Mouse (Mus musculus): Measurements from ENCODE around the gene Pagr1b.

The Pagr1b gene

DNA sequence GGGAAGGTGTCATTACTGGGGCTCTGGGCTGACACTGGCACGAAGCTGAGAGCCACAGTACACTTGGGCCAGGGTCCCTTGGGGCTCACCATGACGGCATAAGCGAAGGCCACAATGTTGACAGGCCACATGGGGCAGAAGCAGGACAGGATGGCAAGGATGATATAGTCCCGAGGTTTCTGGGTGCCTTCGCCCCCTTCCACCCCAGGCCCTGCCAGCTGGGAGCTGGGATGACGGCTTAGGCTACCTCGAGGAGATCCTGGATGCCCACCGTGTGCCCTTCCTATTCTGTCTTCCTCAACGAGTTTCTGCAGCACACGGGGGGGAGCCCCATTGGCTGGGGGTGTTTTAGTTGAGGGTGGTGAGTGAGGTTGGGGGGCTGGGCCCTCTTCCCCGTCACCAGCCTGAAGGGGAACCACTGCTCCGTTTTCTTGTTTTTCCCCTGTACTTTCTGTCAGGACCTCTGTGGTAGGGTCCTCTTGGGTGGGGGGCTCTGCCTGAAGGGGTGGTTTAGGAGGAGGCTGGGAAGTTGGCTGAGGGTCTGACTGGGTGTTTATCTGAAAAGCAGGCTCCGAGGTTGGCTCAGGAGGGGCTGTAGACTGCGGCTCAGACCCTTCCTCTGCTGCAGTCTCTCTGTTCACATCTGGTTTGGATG, 3.1 kb upstream of the Pagr1b start:
- no peak for DNase-seq

DNA sequence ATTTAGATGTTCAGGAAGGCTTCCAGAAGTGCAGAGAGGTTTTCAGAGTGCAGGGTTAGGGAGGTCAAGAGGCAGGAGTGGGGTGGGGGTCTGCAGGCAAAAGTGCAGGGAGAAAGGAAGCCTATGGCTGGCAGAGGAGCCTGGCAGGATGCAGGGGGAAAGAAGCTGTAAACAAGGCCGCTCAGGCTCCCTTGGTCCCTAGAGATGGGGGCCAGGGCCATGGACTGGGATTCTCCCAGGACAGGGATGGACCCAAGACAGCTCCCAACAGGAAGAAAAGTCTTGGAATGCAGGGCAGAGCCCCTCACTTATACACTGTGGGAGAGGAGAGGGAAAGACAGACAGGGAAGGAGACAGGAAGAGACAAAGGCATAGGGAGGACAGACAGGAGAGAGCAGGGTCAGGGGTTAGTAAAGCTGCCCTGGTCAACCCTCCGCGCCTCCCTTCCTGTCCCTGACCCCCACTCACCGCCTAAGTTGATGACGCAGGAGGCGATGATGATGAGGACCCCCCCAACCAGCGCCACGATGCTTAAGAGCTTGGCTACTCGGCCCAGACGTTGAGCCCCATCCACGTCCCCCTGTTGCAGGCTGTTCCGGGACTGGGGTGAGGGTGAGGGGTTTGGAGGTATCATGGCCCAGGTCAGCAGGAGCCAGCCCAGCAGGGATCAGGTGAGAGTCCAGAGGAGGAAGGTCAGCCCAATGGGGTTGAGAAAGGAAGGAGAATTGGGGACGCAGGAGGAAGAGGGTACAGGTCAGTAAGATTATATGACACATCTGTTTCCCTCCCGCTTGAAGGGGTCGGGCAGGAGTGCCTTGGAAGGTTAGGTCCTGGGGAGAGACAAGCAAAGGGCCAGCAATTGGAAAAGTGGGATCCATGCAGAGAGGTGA, 2.4 kb upstream of the Pagr1b start:
- DNase-seq: no peak

DNA sequence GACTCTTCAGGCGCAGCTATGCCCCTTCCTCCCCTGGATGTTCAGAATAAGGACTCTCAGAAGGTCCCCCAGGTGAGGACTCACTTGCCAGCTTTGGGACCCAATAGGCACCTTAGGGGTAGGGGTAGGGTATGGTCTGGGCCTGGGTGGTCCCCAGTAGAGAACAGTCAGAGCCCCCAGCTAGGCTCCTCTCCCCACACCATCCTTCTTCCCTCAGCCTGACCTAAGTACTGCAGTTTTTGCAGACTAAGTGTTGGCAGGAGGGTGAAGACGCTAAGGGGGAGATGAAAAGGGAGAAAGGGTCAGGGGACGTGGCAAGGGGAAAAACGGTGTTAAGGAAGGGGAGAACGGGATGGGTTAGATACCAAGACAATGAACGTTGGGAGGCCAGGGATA, 1.7 kb upstream of the Pagr1b start:
- no peak for DNase-seq

DNA sequence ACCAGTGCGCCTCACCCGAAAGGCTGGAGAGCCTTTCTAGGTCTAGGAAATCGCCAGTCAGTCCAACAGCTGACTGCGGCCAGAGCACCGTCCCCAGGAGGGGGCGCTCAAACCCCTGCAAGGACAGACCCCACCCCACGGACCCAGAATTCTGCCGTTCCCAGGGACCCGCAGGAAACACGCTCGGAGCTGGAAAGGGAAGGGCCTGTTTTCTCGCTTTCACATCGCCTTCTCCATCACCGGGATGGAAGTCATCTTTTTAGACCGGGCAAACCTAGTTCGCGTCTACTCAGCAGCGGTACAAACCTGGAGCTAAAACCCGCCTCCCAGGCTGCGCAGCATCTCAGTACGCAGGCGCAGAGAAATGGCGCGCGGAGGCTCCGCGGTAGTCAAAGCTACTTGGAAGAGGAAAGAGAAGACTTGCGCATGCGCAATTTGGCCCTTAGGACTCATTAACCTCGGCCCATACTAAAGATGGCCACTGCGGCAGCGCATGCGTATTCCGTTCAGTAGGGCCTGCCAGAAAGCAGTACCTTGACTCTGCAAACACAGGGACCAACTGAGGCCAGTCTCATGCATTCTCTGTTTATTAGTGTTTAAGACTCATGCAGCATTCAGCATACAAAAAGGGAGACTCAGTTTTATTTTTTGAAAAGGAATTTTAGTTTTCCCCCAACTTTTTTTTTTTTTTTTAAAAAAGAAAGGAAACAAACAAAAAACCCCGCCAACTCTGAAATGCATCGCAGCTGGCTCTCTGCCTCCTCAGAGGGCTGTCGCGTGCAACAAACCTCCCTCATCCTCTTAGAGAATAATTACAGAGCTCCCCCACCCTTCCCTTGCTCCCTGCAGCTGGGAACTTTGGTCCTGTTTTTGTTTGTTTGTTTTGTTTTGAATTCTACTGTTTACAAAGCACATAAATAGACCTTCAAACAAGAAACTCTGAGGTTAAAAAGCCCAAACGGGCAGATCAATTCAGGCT, 976 bp upstream of the Pagr1b start, which contains the start of gene Pagr1a:
Gene Pagr1a, minus strand, starts transcription at position 382 of the 979 bp plus-strand sequence.
- DNase-seq: peak; percentile 99

DNA sequence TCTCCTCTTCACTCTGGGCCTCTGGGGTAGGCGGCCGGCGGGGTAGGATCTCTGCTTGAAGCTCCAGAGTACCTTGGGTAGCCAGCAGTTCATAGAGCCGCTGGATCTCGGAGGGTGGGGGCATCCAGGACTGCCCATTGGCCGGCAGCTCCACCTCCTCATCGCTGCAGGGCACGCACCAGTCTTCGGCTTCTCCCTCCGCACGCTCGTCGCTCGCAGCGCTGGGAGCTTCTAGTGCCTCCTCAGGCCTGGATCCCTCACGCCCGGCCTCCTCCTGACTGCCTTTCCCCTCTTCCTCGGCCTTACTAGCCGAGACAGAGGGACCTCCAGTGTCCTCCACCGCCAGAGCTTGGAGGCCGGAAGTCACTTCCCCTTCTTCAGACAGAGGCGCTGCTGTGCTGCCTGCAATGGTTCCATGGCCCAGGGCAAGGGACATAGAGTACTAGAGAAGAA, 228 bp upstream of the Pagr1b start:
- DNase-seq: no peak

DNA sequence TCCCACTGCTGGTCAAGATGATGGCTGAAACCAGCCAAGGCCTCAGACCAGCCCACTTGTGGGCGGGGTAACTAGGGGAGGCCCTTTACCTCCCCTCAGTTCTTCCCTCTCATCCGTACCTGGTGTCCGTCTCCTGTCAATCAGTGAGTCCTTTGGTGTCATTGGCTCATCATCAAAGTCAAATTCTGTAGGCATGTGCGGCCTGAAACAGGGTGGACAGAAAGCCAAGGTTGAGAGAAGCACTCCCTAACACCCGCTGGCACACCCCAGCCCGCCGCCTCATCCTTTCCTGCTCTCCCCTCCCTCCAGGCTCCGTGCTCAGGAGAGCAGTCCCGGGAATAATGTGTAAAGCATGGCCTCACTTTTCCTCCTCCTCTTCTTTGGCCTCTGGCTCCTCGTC, 203 bp downstream of the Pagr1b start:
- peak; percentile 58 for DNase-seq

DNA sequence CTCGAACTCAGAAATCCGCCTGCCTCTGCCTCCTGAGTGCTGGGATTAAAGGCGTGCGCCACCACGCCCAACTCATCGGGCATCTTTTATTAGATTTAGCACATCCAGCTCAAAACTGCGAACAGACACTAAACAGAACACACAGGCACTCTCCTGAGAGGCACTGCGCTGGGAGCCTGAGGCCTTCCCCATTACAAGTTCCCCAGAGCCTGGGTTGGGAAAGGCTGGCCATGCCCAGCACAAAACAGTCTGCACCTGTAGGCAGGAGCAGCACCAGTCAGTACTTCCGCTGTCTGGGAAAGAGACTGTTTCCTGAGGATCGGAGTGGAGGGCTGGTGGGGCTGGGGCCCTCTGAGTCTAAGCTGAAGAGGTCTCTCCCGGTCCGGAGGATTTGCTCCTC, 1.3 kb downstream of the Pagr1b start:
- no peak for DNase-seq

DNA sequence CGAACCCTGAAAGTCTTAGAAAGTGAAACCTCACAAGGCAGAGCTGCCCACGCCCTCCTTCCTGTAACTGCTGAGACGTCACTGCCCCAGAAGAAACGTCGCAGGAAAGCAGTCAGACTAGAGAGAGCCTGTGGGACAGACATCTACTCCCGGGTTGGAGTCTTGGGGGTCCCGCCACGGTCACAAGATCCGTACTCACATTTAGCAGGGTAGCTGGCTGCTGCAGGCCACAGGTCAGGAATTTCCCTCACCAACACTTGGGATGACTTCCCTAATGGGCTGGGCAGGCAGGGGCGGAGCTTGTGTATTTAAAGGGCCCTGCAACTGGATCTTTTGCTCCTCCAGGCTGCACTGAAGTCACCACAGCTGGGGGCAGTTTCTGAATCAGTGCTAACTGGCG, 2.0 kb downstream of the Pagr1b start, which contains the start of gene Mvp:
Gene Mvp, minus strand, starts transcription at position 302 of the 400 bp plus-strand sequence.
- DNase-seq: peak; percentile 32

DNA sequence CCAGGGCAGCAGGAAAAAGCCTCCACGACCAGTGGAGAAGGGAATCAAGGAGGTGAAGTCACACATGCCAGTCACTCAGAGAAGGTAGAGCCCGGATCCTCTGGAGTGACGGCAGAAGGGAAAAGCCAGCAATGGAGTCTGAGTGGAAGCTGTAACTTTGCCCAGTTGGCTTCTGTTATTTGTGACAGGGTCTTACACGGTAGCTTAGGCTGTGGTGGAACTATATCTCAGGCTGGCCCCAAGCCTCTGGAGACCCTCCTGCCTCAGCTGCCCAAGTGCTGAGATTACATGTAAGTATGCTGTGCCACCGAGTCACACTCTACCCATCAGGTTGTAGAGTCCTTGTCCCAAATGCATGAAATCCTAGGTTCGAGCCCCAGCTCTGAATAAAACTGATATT, 2.9 kb downstream of the Pagr1b start:
- no peak for DNase-seq

DNA sequence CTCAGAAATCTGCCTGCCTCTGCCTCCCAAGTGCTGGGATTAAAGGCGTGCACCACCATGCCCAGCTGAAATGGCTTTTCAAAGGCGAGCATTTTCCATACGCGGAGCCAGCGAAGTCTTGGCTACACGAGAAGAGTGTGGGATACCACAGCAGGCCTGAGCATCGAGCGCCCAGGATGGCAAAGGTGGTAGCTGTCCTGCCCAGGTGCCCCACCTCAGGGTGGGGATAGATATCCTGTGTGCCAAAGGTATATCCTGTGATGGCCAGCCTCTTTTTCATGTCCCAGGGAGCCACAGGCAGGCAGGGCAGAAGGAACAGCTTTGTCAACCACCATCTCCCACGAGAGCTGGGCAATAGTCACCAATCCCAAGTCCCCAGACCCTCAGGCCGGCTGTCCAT, 3.4 kb downstream of the Pagr1b start:
- no peak for DNase-seq

DNA sequence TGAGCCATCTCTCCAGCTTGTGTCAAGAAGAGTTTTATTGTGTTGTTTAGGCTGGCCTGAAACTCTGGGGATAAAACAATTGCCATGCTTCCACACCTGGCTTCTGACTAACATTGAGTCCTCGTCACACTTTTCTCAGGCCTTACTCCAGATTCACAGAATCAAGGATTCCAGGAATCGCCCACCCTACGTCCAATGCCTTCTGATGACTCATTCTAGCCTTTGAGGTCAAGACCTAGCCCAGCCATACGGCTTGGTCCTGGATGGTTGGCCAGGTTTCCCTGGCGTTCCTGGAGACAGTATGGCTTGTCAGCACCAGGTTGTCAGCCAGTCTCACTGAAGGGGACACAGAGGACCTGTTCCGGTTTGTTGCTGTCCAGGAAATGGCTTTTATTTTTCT, 3.9 kb downstream of the Pagr1b start:
- no peak for DNase-seq

DNA sequence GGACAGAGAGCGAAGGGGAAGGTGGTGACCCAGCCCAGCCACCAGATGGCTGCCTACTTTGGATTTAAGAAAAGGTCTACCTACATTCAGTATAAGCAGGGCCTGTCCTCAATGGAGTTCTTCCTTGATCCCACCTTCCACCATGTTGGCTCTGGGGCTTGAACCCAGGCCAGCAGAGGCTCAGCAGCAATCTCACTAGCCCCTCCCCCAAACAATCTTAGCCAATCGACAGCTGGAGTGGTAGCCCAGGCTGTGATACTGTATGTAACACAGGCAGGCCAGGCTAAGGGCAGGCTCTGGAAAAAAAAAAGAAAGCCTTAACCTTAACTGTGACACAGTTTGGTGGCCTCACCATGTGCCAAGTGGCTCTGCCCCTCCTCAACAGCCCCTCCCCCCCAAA, 4.6 kb downstream of the Pagr1b start:
- peak; percentile 40 for DNase-seq

DNA sequence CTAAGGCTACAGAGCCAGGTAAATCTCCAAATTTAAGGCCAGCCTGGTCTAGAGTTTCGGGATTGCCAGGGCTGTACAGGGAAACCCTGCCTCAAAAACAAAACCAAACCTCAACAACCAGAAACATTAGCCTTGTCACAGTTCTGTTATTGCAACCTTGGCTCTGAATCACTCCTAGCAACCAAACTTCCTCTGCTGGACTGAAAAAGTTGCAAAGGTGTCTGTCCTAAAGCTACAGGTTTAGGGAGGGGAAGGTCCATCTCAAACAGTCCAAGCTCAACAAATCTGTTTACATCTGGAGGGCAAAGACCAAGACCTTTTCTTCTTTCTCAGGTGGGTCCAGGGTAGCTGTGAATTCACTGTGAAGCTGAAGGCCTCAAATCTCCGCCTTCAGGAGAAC, 5.2 kb downstream of the Pagr1b start:
- DNase-seq: no peak

DNA sequence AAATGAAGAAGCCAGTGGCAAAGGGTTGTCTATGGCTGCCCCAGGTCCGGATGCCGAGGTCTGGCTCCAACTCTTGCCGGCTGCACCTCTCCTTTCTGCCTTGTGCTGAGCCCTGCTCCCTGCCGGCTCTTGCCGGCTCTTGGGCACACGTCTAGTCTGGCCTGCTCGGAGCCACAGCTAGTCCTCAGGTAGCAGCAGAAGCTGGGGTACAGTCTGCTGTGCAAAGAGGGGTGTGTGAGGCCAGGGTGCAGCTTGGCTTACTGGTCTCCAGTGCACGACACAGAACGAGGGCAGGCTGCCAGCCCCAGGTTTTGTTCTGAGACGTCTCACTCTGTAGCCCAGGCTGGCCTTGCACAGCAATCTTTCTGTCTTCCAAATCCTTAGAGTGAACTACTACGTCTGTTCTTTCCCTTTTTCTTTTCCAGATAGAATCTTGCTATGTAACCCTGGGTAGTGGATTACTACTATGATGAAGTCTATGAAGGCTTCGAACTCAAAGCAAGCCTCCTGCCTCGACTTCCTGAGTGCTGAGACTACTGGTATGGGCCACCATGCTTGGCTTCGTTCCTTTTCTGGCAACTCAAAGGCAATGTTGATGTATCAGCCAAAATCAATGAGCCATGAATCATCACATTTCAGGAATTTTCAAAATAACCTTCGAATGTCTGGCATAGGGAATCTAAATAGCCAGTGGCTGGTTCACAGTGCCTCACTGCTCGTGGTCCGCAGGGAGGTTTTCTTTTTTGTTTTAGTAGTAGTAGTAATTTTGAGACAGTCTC, 6.8 kb downstream of the Pagr1b start:
- no peak for DNase-seq

DNA sequence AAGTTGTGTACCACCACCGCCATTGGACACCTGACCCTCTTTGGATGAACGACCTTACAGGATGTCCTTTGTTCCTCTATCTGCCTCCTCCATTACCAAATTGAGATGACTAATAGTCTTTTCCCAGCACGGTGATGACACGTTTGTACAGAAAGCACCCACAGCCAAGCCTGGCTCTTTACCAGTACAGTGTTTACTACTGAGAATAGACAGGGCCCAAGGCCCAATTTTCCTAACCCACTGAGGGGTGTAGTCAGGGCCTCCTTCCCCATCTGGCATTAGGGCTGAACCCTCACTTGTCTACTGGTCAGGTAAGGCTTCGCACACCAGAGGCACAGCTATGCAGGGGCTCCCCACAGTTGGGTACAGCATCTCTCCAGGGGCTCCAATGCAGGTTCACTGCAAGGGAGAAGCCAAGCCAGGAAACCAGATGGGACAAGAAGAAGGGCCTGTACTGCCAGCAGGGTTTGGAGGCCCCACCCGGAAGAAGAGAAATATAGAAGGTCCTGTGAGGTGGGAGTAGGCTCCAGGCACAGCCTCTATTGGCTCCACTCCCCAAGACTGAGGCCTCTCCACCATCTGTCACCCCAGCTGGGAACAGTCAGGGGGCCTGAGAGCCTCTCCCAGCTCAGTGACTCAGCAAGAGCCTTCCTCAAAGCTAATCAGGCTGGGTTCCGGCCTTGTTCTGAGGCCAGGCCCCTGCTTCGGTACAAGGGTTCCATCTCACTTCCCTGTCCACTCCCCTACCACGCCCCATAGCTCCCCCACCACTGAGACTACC, 7.9 kb downstream of the Pagr1b start:
- DNase-seq: peak; percentile 73

DNA sequence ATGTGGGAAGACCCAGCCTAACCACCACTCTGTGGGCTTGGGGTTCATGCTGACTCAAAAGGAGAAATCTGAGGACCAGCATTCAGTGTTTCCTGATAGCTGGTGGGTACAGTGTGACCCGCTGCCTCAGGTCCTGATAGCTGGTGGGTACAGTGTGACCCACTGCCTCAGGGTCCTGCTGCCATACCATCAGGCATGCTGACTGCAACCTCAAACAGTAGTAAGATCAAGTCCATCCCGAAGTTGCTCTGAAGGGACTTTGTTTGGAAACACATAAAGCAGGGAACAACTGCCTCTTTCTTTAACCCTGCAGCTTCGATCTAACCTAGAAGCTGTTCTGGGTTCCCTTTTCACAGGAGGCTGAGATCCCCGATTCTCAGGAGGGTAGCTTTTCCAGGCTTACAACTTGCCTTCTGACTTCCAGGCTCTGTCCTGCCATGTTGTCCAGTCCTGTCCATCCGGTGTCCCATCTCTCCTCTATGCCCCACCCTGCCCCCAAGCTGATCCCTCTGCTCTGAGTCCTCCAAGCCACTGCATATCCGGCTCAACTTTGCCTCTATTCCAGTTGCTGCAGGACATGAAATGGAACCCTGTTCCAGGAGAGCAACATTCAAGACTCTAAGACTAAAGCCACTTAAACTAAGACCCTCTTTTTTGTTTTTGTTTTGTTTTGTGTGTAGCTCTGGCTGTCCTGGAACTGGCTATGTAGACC, 8.8 kb downstream of the Pagr1b start:
- no peak for DNase-seq

DNA sequence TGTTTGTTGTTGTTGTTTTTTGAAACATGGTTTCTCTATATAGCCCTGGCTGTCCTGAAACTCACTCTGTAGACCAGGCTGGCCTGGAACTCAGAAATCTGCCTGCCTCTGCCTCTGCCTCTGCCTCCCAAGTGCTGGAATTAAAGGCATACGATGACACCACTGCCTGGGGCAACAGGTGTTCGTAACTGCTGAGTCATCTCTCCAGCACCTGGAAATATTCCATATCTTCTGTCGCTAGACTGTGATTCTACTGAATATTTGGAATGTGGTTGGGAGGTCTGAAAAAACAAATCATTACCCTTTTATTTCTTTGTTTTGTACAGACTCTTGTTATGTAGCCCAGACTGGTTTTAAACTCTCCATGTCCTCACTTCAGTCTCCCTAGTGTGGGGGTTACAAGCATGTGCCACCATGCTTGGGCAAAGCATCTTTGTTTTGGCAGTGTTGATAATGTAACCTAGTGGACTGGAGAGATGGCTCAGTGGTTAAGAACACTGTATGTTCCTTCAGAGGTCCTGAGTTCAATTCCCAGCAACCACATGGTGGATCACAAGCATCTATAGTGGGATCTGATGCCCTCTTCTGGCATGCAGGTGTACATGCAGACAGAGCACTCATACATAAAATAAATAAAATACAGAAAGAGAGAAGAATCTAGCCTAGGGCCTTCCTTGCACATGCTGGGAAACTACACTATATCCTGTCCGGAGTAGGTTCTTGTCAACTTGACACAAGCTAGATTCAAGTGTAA, 12.0 kb downstream of the Pagr1b start:
- no peak for DNase-seq

DNA sequence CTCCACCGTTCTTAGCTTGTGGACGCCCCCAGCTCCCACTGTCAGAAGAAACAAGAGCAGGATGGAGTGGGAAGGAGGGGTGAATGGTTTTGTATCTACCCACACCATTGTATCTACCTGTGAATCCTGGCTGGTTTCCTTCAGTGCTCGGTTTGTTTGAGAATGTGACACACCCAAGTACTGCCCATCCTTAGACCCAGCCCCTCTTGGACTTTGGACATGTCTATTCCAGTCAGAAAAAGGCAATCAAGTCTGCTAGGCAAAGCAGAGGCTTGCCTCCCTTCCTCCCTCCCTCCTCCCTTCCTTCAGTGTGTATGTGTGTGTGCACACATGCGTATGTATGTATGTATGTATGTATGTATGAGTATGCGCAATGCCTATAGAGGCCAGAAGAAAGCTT, 12.7 kb downstream of the Pagr1b start:
- DNase-seq: no peak

DNA sequence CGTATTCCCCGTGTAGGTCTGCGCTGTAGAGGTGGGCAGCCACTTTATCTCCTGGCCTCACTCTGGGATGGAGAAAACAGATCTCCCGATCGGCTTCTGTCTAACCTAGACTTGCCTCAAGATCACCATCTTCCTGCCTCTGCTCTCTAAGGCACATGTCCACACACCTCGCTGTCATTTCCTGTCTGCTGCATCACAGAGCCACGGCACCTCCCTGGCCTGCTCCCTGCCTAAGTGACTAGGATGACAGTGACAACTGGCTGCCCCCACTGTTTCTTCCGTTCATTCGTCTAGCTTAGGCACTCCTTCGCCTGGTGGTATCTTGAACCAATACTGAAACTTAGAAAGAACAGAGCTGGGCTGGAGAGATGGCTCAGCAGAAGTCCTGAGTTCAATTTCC, 16.7 kb downstream of the Pagr1b start:
- DNase-seq: no peak

DNA sequence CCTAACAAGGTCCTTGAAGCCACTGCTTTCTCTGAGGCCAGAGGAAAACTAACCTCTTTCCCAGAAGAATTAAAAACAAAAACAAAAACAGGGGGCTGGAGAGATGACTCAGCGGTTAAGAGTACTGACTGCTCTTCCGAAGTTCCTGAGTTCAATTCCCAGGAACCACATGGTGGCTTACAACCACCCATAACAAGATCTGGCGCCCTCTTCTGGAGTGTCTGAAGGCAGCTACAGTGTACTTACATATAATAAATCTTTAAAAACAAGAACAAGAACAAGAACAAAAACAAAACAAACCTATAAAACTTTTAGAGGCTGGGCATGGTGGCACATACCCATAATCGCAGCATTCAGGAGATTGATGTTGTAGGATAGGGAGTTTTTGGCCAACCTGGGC, 19.8 kb downstream of the Pagr1b start:
- DNase-seq: no peak

All from retina, postnatal 1 day (tissue).